Mouse (Mus musculus): ENCODE measurements around the gene Bicdl2. TPM values are rescaled to one million over a fixed set of nuclear protein-coding genes. Genes with fewer than 3 reads are reported as not detected.
A peak's percentile ranks its signal among the peaks of the same experiment; 100 is the strongest.

Bicdl2 gene
- total RNA-seq, 2 experiments from 2014 or later, result not detected

DNA sequence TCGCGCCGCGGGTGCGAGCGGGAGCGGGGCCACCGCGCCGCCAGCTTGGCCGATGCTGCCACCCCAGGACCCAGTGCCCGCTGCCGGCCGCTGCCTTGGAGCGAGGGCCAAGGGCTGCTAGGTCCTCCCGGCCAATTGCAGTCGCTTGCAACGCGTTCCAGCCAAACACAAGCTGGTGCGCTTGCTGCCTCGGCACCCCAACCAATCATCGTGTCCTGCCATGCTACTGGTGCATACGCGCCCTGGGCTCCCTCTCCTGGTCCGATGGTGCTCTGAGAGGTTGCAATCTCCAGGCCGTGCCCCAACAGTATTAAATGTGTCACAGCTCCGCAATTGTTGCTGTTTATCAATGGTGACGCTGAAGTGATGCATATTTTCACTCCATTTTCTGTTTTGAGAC is 39.8 kb downstream of the Bicdl2 start:
- ATAC-seq (replicated peaks; ENCODE audit: low FRiP score, low TSS enrichment, poor library complexity, severe bottlenecking), result peak; percentile 100

DNA sequence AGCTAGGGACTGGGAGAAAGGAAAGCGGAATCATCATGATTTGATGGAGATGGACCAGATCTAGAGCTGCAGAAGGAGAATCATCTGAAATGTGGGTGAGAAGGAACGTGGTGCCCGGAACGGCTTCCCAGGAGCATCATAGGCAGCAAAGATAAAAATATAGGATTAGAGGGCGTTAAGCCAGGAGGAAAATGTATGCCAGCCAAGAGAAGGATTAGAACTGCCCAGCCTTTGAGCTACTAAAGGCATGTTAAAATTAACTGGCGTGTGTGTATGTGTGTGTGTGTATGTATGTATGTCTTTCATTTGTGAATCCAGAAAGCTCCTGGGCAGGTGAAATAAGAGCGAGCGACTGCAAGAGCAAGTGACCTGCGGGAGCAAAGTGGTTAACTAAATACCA is 43.0 kb downstream of the Bicdl2 start:
- no peak for ATAC-seq (replicated peaks; ENCODE audit: low FRiP score, low TSS enrichment, poor library complexity, severe bottlenecking)

DNA sequence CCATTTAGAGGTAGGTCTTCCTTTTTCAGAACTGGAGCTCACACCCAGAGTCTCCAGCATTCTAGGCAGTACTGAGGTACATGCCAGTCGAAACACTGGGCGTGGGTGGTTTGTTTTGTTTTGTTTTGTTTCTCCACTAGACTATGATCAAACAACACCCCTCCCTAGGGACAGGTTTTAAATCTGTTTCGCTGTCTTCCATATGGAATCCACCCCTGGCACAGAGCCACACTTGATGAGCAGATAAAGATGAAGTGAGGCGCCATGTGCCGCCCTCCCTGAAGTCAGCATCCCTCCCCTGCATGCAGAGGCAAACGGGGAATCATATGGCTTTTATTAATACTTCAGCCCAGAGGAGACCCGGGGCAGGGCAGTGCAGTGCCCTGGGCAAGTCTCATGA is 44.4 kb downstream of the Bicdl2 start:
- no peak for ATAC-seq (replicated peaks; ENCODE audit: low FRiP score, low TSS enrichment, poor library complexity, severe bottlenecking)

DNA sequence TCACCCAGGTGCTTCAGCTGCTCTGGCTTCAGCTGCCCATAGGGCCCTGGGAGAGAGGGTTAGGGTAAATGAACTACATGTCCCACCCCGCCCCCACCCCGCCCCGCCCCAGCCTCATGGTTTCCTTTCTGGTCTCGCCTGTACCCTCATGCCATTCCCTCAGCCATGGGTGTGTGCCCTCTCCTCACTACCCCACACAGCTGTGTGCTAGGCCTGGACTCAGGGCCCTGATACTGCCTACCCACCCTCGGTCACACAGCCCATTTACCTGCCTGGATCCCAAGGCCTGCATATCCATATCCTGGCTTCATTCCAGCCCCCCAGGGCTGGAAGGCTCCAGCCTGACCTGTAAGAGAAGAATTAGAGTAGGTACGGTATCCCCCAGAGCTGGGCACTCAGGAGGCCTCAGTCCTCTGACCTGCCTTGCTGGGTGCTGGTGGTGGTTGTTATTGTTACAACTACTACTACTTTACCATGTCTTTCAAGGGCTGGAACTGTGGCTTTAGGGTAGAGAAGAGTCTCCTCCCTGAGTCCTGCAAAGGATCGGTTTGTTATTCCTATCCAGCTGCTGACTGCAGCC is 45.3 kb downstream of the Bicdl2 start:
- no peak for ATAC-seq (replicated peaks; ENCODE audit: low FRiP score, low TSS enrichment, poor library complexity, severe bottlenecking)

DNA sequence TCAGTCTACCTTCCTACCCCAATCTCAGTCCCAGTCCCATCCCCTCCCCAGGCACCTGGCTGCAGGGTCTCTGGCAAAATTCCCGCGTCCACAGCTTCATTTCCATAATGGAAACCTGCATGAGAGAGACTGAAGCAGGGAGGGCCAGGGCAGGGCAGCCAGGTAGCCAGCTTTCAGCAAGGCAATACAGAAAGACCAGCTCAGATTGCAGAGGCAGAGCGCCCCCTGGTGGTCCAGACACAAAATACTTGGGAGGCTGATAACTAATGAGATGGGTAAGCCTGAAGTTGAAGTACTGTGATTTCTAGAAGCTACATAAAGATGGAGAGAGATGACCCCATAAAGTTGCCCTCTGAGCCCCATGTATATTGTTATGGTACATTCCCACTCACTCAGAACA is 45.9 kb downstream of the Bicdl2 start:
- peak; percentile 75 for ATAC-seq (replicated peaks; ENCODE audit: low FRiP score, low TSS enrichment, poor library complexity, severe bottlenecking)

DNA sequence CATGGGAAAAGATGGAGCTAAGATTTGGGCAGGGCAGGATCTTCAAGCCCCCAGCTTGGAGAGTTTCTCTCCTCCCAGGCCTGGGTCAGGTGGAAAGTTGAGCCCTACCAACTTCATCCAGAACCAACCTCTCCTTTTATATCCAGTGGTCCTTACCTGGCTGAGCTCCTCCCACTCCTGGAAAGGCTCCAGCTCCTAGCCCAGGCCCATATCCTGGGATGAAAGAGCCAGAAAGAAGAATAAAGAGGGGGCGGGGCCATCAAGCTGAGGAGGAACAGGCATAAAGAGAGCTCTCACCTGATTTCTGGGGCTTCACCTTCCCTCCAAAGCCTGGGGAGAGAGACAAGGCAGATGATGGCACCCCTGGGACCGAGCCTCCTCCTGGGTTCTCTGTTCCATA is 56.7 kb downstream of the Bicdl2 start:
- ATAC-seq (replicated peaks; ENCODE audit: low FRiP score, low TSS enrichment, poor library complexity, severe bottlenecking), result no peak

Other genes starting within 250 kb of the Bicdl2 start
- not detected in 2 replicates for gene Vmn2r117, start 180.8 kb upstream of the Bicdl2 start, total RNA-seq (2014; fragmentation: Nextera tagmentation)
- gene Vmn2r117, start 180.8 kb upstream of the Bicdl2 start, total RNA-seq (2017), result not detected in 2 replicates
- gene Zfp213, start 96.3 kb upstream of the Bicdl2 start, total RNA-seq (2014; fragmentation: Nextera tagmentation), result 7.4 and 7.8 TPM in 2 replicates
- 4.9 and 7.5 TPM in 2 replicates for gene Zfp213, start 96.3 kb upstream of the Bicdl2 start, total RNA-seq (2017)
- not detected in 2 replicates for gene Zfp13, start 61.0 kb upstream of the Bicdl2 start, total RNA-seq (2014; fragmentation: Nextera tagmentation)
- not detected in 2 replicates for gene Zfp13, start 61.0 kb upstream of the Bicdl2 start, total RNA-seq (2017)
- gene Zscan10, start 59.6 kb upstream of the Bicdl2 start, total RNA-seq (2014; fragmentation: Nextera tagmentation), result not detected in 2 replicates
- not detected in 2 replicates for gene Zscan10, start 59.6 kb upstream of the Bicdl2 start, total RNA-seq (2017)
- gene Mmp25, start 15.2 kb upstream of the Bicdl2 start, total RNA-seq (2014; fragmentation: Nextera tagmentation), result 0.07 TPM in 1 of 2 replicates, not detected in the other
- gene Mmp25, start 15.2 kb upstream of the Bicdl2 start, total RNA-seq (2017), result not detected in 2 replicates
- gene Hcfc1r1, start 13.1 kb downstream of the Bicdl2 start, total RNA-seq (2014; fragmentation: Nextera tagmentation), result 44.2 and 56.3 TPM in 2 replicates
- gene Hcfc1r1, start 13.1 kb downstream of the Bicdl2 start, total RNA-seq (2017), result 22.7 and 30.0 TPM in 2 replicates
- gene Thoc6, start 13.4 kb downstream of the Bicdl2 start, total RNA-seq (2014; fragmentation: Nextera tagmentation), result 30.3 and 44.7 TPM in 2 replicates
- gene Thoc6, start 13.4 kb downstream of the Bicdl2 start, total RNA-seq (2017), result 40.8 and 47.3 TPM in 2 replicates
- 0.94 and 4.5 TPM in 2 replicates for gene Tnfrsf12a, start 17.0 kb downstream of the Bicdl2 start, total RNA-seq (2014; fragmentation: Nextera tagmentation)
- gene Tnfrsf12a, start 17.0 kb downstream of the Bicdl2 start, total RNA-seq (2017), result 10.7 and 15.6 TPM in 2 replicates
- not detected in 2 replicates for gene Cldn6, start 18.7 kb downstream of the Bicdl2 start, total RNA-seq (2014; fragmentation: Nextera tagmentation)
- gene Cldn6, start 18.7 kb downstream of the Bicdl2 start, total RNA-seq (2017), result not detected in 2 replicates
- not detected in 2 replicates for gene Cldn9, start 23.5 kb downstream of the Bicdl2 start, total RNA-seq (2014; fragmentation: Nextera tagmentation)
- not detected in 2 replicates for gene Cldn9, start 23.5 kb downstream of the Bicdl2 start, total RNA-seq (2017)
- gene 1520401A03Rik, start 62.3 kb downstream of the Bicdl2 start, total RNA-seq (2014; fragmentation: Nextera tagmentation), result not detected in 2 replicates
- gene 1520401A03Rik, start 62.3 kb downstream of the Bicdl2 start, total RNA-seq (2017), result not detected in 2 replicates
- 40.3 and 43.8 TPM in 2 replicates for gene Pkmyt1, start 65.8 kb downstream of the Bicdl2 start, total RNA-seq (2014; fragmentation: Nextera tagmentation)
- 8.1 and 10.6 TPM in 2 replicates for gene Pkmyt1, start 65.8 kb downstream of the Bicdl2 start, total RNA-seq (2017)
- 7.2 and 13.3 TPM in 2 replicates for gene Paqr4, start 80.4 kb downstream of the Bicdl2 start, total RNA-seq (2014; fragmentation: Nextera tagmentation)
- 6.2 and 11.6 TPM in 2 replicates for gene Paqr4, start 80.4 kb downstream of the Bicdl2 start, total RNA-seq (2017)
- 0.52 TPM in 1 of 2 replicates, not detected in the other for gene Kremen2, start 85.3 kb downstream of the Bicdl2 start, total RNA-seq (2014; fragmentation: Nextera tagmentation)
- not detected in 2 replicates for gene Kremen2, start 85.3 kb downstream of the Bicdl2 start, total RNA-seq (2017)
- gene Flywch1, start 111.1 kb downstream of the Bicdl2 start, total RNA-seq (2014; fragmentation: Nextera tagmentation), result 7.6 and 11.7 TPM in 2 replicates
- gene Flywch1, start 111.1 kb downstream of the Bicdl2 start, total RNA-seq (2017), result 12.5 and 15.4 TPM in 2 replicates
- 3.1 and 5.6 TPM in 2 replicates for gene Flywch2, start 125.6 kb downstream of the Bicdl2 start, total RNA-seq (2014; fragmentation: Nextera tagmentation)
- not detected in 2 replicates for gene Flywch2, start 125.6 kb downstream of the Bicdl2 start, total RNA-seq (2017)
- 699 and 735 TPM in 2 replicates for gene Srrm2, start 130.0 kb downstream of the Bicdl2 start, total RNA-seq (2014; fragmentation: Nextera tagmentation)
- gene Srrm2, start 130.0 kb downstream of the Bicdl2 start, total RNA-seq (2017), result 134 and 162 TPM in 2 replicates
- gene Elob, start 168.6 kb downstream of the Bicdl2 start, total RNA-seq (2014; fragmentation: Nextera tagmentation), result 466 and 512 TPM in 2 replicates
- gene Elob, start 168.6 kb downstream of the Bicdl2 start, total RNA-seq (2017), result 101 and 114 TPM in 2 replicates
- gene Prss33, start 175.6 kb downstream of the Bicdl2 start, total RNA-seq (2014; fragmentation: Nextera tagmentation), result not detected in 2 replicates
- gene Prss33, start 175.6 kb downstream of the Bicdl2 start, total RNA-seq (2017), result not detected in 2 replicates
- not detected in 2 replicates for gene Prss32, start 183.3 kb downstream of the Bicdl2 start, total RNA-seq (2014; fragmentation: Nextera tagmentation)
- gene Prss32, start 183.3 kb downstream of the Bicdl2 start, total RNA-seq (2017), result not detected in 2 replicates
- gene Prss41, start 183.7 kb downstream of the Bicdl2 start, total RNA-seq (2014; fragmentation: Nextera tagmentation), result not detected in 2 replicates
- 0.88 TPM in 1 of 2 replicates, not detected in the other for gene Prss41, start 183.7 kb downstream of the Bicdl2 start, total RNA-seq (2017)
- not detected in 2 replicates for gene Prss21, start 207.6 kb downstream of the Bicdl2 start, total RNA-seq (2014; fragmentation: Nextera tagmentation)
- gene Prss21, start 207.6 kb downstream of the Bicdl2 start, total RNA-seq (2017), result not detected in 2 replicates
- gene Dcpp1, start 220.4 kb downstream of the Bicdl2 start, total RNA-seq (2014; fragmentation: Nextera tagmentation), result not detected in 2 replicates
- gene Dcpp1, start 220.4 kb downstream of the Bicdl2 start, total RNA-seq (2017), result not detected in 2 replicates
- not detected in 2 replicates for gene Dcpp2, start 220.4 kb downstream of the Bicdl2 start, total RNA-seq (2014; fragmentation: Nextera tagmentation)
- gene Dcpp2, start 220.4 kb downstream of the Bicdl2 start, total RNA-seq (2017), result not detected in 2 replicates